Mouse (Mus musculus): Measurements from ENCODE around the gene Axl. TPM values are rescaled to one million over a fixed set of nuclear protein-coding genes. Genes with fewer than 3 reads are reported as not detected.

The Axl gene
- total and polyA plus RNA-seq, 3 experiments = 0.19 to 0.98 (median 0.96) TPM

- H3K36me3 ChIP-seq (replicated peaks in 1 of 2; ENCODE audit: control insufficient read depth in 1 of 2, insufficient read depth in 1 of 2, low read length in 1 of 2) = no peaks in the 10 kb centered on the region
- no peaks in the 10 kb centered on the region for H3K79me2 ChIP-seq (replicated peaks; ENCODE audit: control insufficient read depth, extremely low read depth, insufficient read depth, poor library complexity, severe bottlenecking)
- dilution Hi-C loops (cut with MboI; ENCODE audit: extremely low pct_ligation_motif_present, extremely low pct_unique_long_range_greater_than_20kb, low sequenced_read_pairs) = no loop called here
- in situ Hi-C loops (cut with MboI; ENCODE audit: low pct_ligation_motif_present, low pct_unique_long_range_greater_than_20kb, low sequenced_read_pairs) = no loop called here
- H3K9ac ChIP-seq (ENCODE audit: insufficient read depth, low read depth) = no peak overlapping the region
- no peak for DNase-seq (ENCODE audit: extremely low read depth)
- H3K27me3 ChIP-seq (replicated peaks) = peaks cover 37% of the 10 kb centered on the region
- no peaks in the 10 kb centered on the region for H3K4me1 ChIP-seq (ENCODE audit: control insufficient read depth in 1 of 2, insufficient read depth in 2 of 2)
- H3K9me3 ChIP-seq (replicated peaks; ENCODE audit: low read length) = no peaks in the 10 kb centered on the region
- H3K4me2 ChIP-seq (ENCODE audit: insufficient read depth, low read depth, poor library complexity, severe bottlenecking) = no peak overlapping the region
- H3K4me3 ChIP-seq (replicated peaks in 1 of 3; ENCODE audit: low read depth in 2 of 3, low read length in 2 of 3, poor library complexity in 1 of 3) = no peak overlapping the region
- TF ChIP-seq EP300 (IDR thresholded peaks at IDR 0.05; ENCODE audit: low read length) = no peak
- no peak for TF ChIP-seq MAX (IDR thresholded peaks at IDR 0.05; ENCODE audit: low read length)
- no peak for TF ChIP-seq ZMIZ1 (IDR thresholded peaks at IDR 0.05; ENCODE audit: low read depth, low read length)
- TF ChIP-seq PAX5 (IDR thresholded peaks at IDR 0.05; ENCODE audit: low read length) = no peak
- no peak for TF ChIP-seq IRF4 (IDR thresholded peaks at IDR 0.05; ENCODE audit: low read depth, low read length)
- no peak for TF ChIP-seq CHD2 (IDR thresholded peaks at IDR 0.05; ENCODE audit: low read length)
- TF ChIP-seq NRF1 (IDR thresholded peaks at IDR 0.05; ENCODE audit: low read depth, low read length) = no peak
- H3K27ac ChIP-seq (ENCODE audit: insufficient read depth, low read depth) = no peak overlapping the region
These were observed 22.4 kb downstream of the Axl start for GRCm38 (mm10) chr7:25766108-25766507.

GRCm38 (mm10) chr7:25764221-25764620, 24.3 kb downstream of the Axl start:
- H3K36me3 ChIP-seq (replicated peaks in 1 of 2; ENCODE audit: control insufficient read depth in 1 of 2, insufficient read depth in 1 of 2, low read length in 1 of 2) = no peaks in the 10 kb centered on the region
- TF ChIP-seq EP300 (IDR thresholded peaks at IDR 0.05; ENCODE audit: low read length) = no peak
- TF ChIP-seq CHD1 (IDR thresholded peaks at IDR 0.05; ENCODE audit: low read depth, low read length) = no peak
- TF ChIP-seq TCF12 (IDR thresholded peaks at IDR 0.05; ENCODE audit: low read depth, low read length) = no peak
- TF ChIP-seq USF1 (IDR thresholded peaks at IDR 0.05; ENCODE audit: low read depth, low read length) = no peak
- no peak for TF ChIP-seq ZKSCAN1 (IDR thresholded peaks at IDR 0.05; ENCODE audit: borderline replicate concordance, low read depth, low read length)
- no peak for TF ChIP-seq UBTF (IDR thresholded peaks at IDR 0.05; ENCODE audit: low read depth, low read length)
- TF ChIP-seq NELFE (IDR thresholded peaks at IDR 0.05; ENCODE audit: low read depth, low read length) = no peak
- no peak for TF ChIP-seq HCFC1 (IDR thresholded peaks at IDR 0.05; ENCODE audit: low read depth, low read length)
- no peak for TF ChIP-seq NRF1 (IDR thresholded peaks at IDR 0.05; ENCODE audit: low read depth, low read length)
- no peak for TF ChIP-seq JUN (IDR thresholded peaks at IDR 0.05; ENCODE audit: insufficient read depth, low read depth, low read length)
- TF ChIP-seq ZMIZ1 (IDR thresholded peaks at IDR 0.05; ENCODE audit: low read depth, low read length) = no peak
- no peak for TF ChIP-seq CHD2 (IDR thresholded peaks at IDR 0.05; ENCODE audit: low read length)
- TF ChIP-seq POLR2A (IDR thresholded peaks at IDR 0.05; ENCODE audit: low read depth, low read length) = no peak
- TF ChIP-seq GABPA (IDR thresholded peaks at IDR 0.05; ENCODE audit: insufficient replicate concordance, low read depth, low read length) = no peak
- TF ChIP-seq BHLHE40 (IDR thresholded peaks at IDR 0.05; ENCODE audit: low read depth, low read length) = no peak
- no peak for TF ChIP-seq SMC3 (IDR thresholded peaks at IDR 0.05; ENCODE audit: low read depth, low read length)
- in situ Hi-C loops (cut with MboI; ENCODE audit: low pct_ligation_motif_present, low pct_unique_long_range_greater_than_20kb, low sequenced_read_pairs) = no loop called here
- H3K4me3 ChIP-seq (replicated peaks in 1 of 3; ENCODE audit: low read depth in 2 of 3, low read length in 2 of 3, poor library complexity in 1 of 3) = no peak overlapping the region
- no peaks in the 10 kb centered on the region for H3K4me1 ChIP-seq (ENCODE audit: control insufficient read depth in 1 of 2, insufficient read depth in 2 of 2)
- no peak overlapping the region for H3K9ac ChIP-seq (ENCODE audit: insufficient read depth, low read depth)
- H3K27me3 ChIP-seq (replicated peaks) = peaks cover 45% of the 10 kb centered on the region
- H3K27ac ChIP-seq (ENCODE audit: insufficient read depth, low read depth) = no peak overlapping the region
- H3K9me3 ChIP-seq (replicated peaks; ENCODE audit: low read length) = no peaks in the 10 kb centered on the region
- H3K4me2 ChIP-seq (ENCODE audit: insufficient read depth, low read depth, poor library complexity, severe bottlenecking) = no peak overlapping the region
- DNase-seq (ENCODE audit: extremely low read depth) = no peak
- no peaks in the 10 kb centered on the region for H3K79me2 ChIP-seq (replicated peaks; ENCODE audit: control insufficient read depth, extremely low read depth, insufficient read depth, poor library complexity, severe bottlenecking)
- dilution Hi-C loops (cut with MboI; ENCODE audit: extremely low pct_ligation_motif_present, extremely low pct_unique_long_range_greater_than_20kb, low sequenced_read_pairs) = no loop called here

All from CH12.LX (cell line).